In genomic region chr17:15981558-15981957, GRCm38 (mm10) we compare ENCODE assay signal across 18 mouse cellular contexts.
DNase-seq lines count a peak whose midpoint lies in the region; ATAC-seq and TF ChIP-seq lines count a peak whose summit lies in the region.
"Had no signal": no experiment of that assay in that cellular context is flagged by ENCODE, and none has a peak within 500 bp of the region (broad histone marks: within the 10 kb centered on the region; RNA-seq: fewer than 3 reads in every experiment).

No protein-coding gene starts in this region.

- 54% methylated on average over 2 of the region's 2 CpGs for WGBS in hindbrain, embryonic 10.5 days
- 21% methylated on average over 2 of the region's 2 CpGs for WGBS in hindbrain, postnatal 0 days
- 30% methylated on average over 2 of the region's 2 CpGs for WGBS in midbrain, embryonic 13.5 days
- 24% methylated on average over 2 of the region's 2 CpGs for WGBS in midbrain, postnatal 0 days
- 10% methylated on average over 2 of the region's 2 CpGs for WGBS in hindbrain, embryonic 13.5 days

- no peak for TF ChIP-seq CTCF in hindbrain, postnatal 0 days (IDR thresholded peaks at IDR 0.05; ENCODE audit: low read depth)
- TF ChIP-seq CTCF in midbrain, postnatal 0 days (IDR thresholded peaks at IDR 0.05), result no peak

- H3K36me3 ChIP-seq in hindbrain, embryonic 10.5 days, result no peaks in the 10 kb centered on the region
- H3K36me3 ChIP-seq in hindbrain, postnatal 0 days (ENCODE audit: insufficient read depth, low read length), result no peaks in the 10 kb centered on the region
- no peaks in the 10 kb centered on the region for H3K36me3 ChIP-seq in midbrain, embryonic 13.5 days
- H3K36me3 ChIP-seq in midbrain, postnatal 0 days (ENCODE audit: insufficient read depth, low read length), result no peaks in the 10 kb centered on the region
- no peaks in the 10 kb centered on the region for H3K36me3 ChIP-seq in hindbrain, embryonic 13.5 days
- H3K36me3 ChIP-seq: forebrain, embryonic 15.5 days; heart, embryonic 10.5 days had no signal

- H3K4me2 ChIP-seq in hindbrain, postnatal 0 days (ENCODE audit: low read depth, low read length), result no peak overlapping the region
- no peak overlapping the region for H3K4me2 ChIP-seq in midbrain, embryonic 13.5 days (replicated peaks)
- H3K4me2 ChIP-seq in midbrain, postnatal 0 days (ENCODE audit: low read depth, low read length, poor library complexity, severe bottlenecking), result no peak overlapping the region
- no peak overlapping the region for H3K4me2 ChIP-seq in hindbrain, embryonic 13.5 days
- H3K4me2 ChIP-seq: forebrain, embryonic 15.5 days had no signal

- ATAC-seq in hindbrain, postnatal 0 days, result no peak
- 0 out of 2 replicates have a peak, but pooled peaks have one; percentile 22 for ATAC-seq in midbrain, embryonic 13.5 days
- no peak for ATAC-seq in midbrain, postnatal 0 days (ENCODE audit: low FRiP score)
- ATAC-seq in hindbrain, embryonic 13.5 days (ENCODE audit: low FRiP score), result no peak
- no peak for ATAC-seq in erythroid progenitor cell, adult 5-6 weeks (replicated peaks; ENCODE audit: low FRiP score, poor library complexity, severe bottlenecking)
- ATAC-seq: forebrain, embryonic 15.5 days; inflammation-experienced regulatory T-cells, adult 6 months; intestine, postnatal 0 days had no signal

- H3K9me3 ChIP-seq in hindbrain, embryonic 10.5 days, result no peaks in the 10 kb centered on the region
- H3K9me3 ChIP-seq in hindbrain, postnatal 0 days (ENCODE audit: low read length), result no peaks in the 10 kb centered on the region
- no peaks in the 10 kb centered on the region for H3K9me3 ChIP-seq in midbrain, embryonic 13.5 days
- no peaks in the 10 kb centered on the region for H3K9me3 ChIP-seq in midbrain, postnatal 0 days (ENCODE audit: low read length)
- no peaks in the 10 kb centered on the region for H3K9me3 ChIP-seq in hindbrain, embryonic 13.5 days
- H3K9me3 ChIP-seq: forebrain, embryonic 15.5 days; heart, embryonic 10.5 days had no signal

- peaks cover 10% of the 10 kb centered on the region; the same call in 1 of the 2 replicates for H3K4me1 ChIP-seq in hindbrain, embryonic 10.5 days (replicated peaks)
- no peaks in the 10 kb centered on the region for H3K4me1 ChIP-seq in hindbrain, postnatal 0 days (ENCODE audit: insufficient read depth, low read length)
- peaks cover 15% of the 10 kb centered on the region for H3K4me1 ChIP-seq in midbrain, embryonic 13.5 days (replicated peaks)
- H3K4me1 ChIP-seq in midbrain, postnatal 0 days (ENCODE audit: insufficient read depth, low read length), result no peaks in the 10 kb centered on the region
- peaks cover 12% of the 10 kb centered on the region for H3K4me1 ChIP-seq in hindbrain, embryonic 13.5 days (replicated peaks)
- H3K4me1 ChIP-seq: heart, embryonic 10.5 days had no signal

- H3K27ac ChIP-seq in hindbrain, embryonic 10.5 days, result peak overlapping the region; percentile 57
- no peak overlapping the region for H3K27ac ChIP-seq in hindbrain, postnatal 0 days
- no peak overlapping the region; the same call in 1 of the 2 replicates for H3K27ac ChIP-seq in midbrain, embryonic 13.5 days
- no peak overlapping the region for H3K27ac ChIP-seq in midbrain, postnatal 0 days (ENCODE audit: low read depth, low read length)
- peak overlapping the region; percentile 58 for H3K27ac ChIP-seq in hindbrain, embryonic 13.5 days
- H3K27ac ChIP-seq: forebrain, embryonic 15.5 days; heart, embryonic 10.5 days had no signal

- DNase-seq in hindbrain, embryonic 10.5 days (ENCODE audit: low spot score), result no peak
- no peak for DNase-seq in hindbrain, postnatal 0 days (ENCODE audit: low spot score)
- no peak for DNase-seq in midbrain, postnatal 0 days (ENCODE audit: low spot score)
- no peak for DNase-seq in layer of hippocampus, postnatal 25 days (ENCODE audit: extremely low spot score in 1 of 2, low spot score in 1 of 2)
- DNase-seq: adrenal gland, adult 2 months; adrenal gland, postnatal 25 days; cerebellum, adult 2 months; gastrocnemius, postnatal 10 days; heart, adult 18-20 months; heart, postnatal 10 days; heart, postnatal 4 days had no signal

- H3K27me3 ChIP-seq in hindbrain, embryonic 10.5 days (ENCODE audit: insufficient read depth, poor library complexity, severe bottlenecking), result no peaks in the 10 kb centered on the region
- no peaks in the 10 kb centered on the region for H3K27me3 ChIP-seq in hindbrain, postnatal 0 days (ENCODE audit: insufficient read depth, low read length)
- no peaks in the 10 kb centered on the region for H3K27me3 ChIP-seq in midbrain, embryonic 13.5 days
- no peaks in the 10 kb centered on the region for H3K27me3 ChIP-seq in midbrain, postnatal 0 days (ENCODE audit: insufficient read depth, low read length)
- no peaks in the 10 kb centered on the region for H3K27me3 ChIP-seq in hindbrain, embryonic 13.5 days
- H3K27me3 ChIP-seq: forebrain, embryonic 15.5 days had no signal

- no peak overlapping the region for H3K9ac ChIP-seq in hindbrain, postnatal 0 days (replicated peaks; ENCODE audit: low read length)
- no peak overlapping the region for H3K9ac ChIP-seq in midbrain, embryonic 13.5 days (replicated peaks)
- H3K9ac ChIP-seq in midbrain, postnatal 0 days (replicated peaks; ENCODE audit: low read length, poor library complexity, severe bottlenecking), result no peak overlapping the region
- no peak overlapping the region for H3K9ac ChIP-seq in hindbrain, embryonic 13.5 days
- H3K9ac ChIP-seq: forebrain, embryonic 15.5 days had no signal

- no peak overlapping the region for H3K4me3 ChIP-seq in hindbrain, embryonic 10.5 days
- no peak overlapping the region for H3K4me3 ChIP-seq in hindbrain, postnatal 0 days (ENCODE audit: low read length)
- no peak overlapping the region for H3K4me3 ChIP-seq in midbrain, embryonic 13.5 days (replicated peaks)
- H3K4me3 ChIP-seq in midbrain, postnatal 0 days (ENCODE audit: low read depth, low read length), result no peak overlapping the region
- H3K4me3 ChIP-seq in hindbrain, embryonic 13.5 days, result no peak overlapping the region
- H3K4me3 ChIP-seq: forebrain, embryonic 15.5 days; heart, embryonic 10.5 days had no signal

Comparison
In these comparisons a context has a peak if more than half of its experiments do, and no peak if none do; other contexts are left out.
1. H3K27ac ChIP-seq: peak in hindbrain, embryonic 10.5 days (single experiment) and hindbrain, embryonic 13.5 days (single experiment); none in hindbrain, postnatal 0 days (single experiment), midbrain, embryonic 13.5 days (single experiment) and midbrain, postnatal 0 days (single experiment).